In genomic region chr10:19170596-19170995, GRCm38 (mm10) we compare ENCODE assay signal across 11 mouse cellular contexts.
A peak's percentile ranks its signal among the peaks of the same experiment; 100 is the strongest.
DNase-seq lines count a peak whose midpoint lies in the region; ATAC-seq and TF ChIP-seq lines count a peak whose summit lies in the region.
"Had no signal": no experiment of that assay in that cellular context is flagged by ENCODE, and none has a peak within 500 bp of the region (broad histone marks: within the 10 kb centered on the region; RNA-seq: fewer than 3 reads in every experiment).

No protein-coding gene starts in this region.

- peak overlapping the region; percentile 80 for H3K27ac ChIP-seq in kidney, embryonic 16.5 days (ENCODE audit: low read length)
- peak overlapping the region; percentile 64 for H3K27ac ChIP-seq in bone marrow macrophage, adult 2 months (ENCODE audit: insufficient read depth, low read depth, low read length)
- H3K27ac ChIP-seq: embryonic facial prominence, embryonic 13.5 days; liver, embryonic 13.5 days had no signal

- ATAC-seq in kidney, embryonic 16.5 days (ENCODE audit: low FRiP score, low TSS enrichment) = 0 out of 2 replicates have a peak, but pooled peaks have one; percentile 27
- ATAC-seq in CD4-positive, CD25-positive, alpha-beta regulatory T cell, adult 4 months = peak; percentile 38

- TF ChIP-seq POLR2A in bone marrow macrophage, adult 2 months (IDR thresholded peaks at IDR 0.05; ENCODE audit: borderline replicate concordance, low read depth, low read length) = no peak

- no peak overlapping the region for H3K4me3 ChIP-seq in kidney, embryonic 16.5 days (ENCODE audit: low read length)
- H3K4me3 ChIP-seq in bone marrow macrophage, adult 2 months (ENCODE audit: insufficient read depth, low read length) = no peak overlapping the region
- H3K4me3 ChIP-seq: embryonic facial prominence, embryonic 13.5 days; liver, embryonic 13.5 days had no signal

- no peak for TF ChIP-seq CTCF in bone marrow macrophage, adult 2 months (IDR thresholded peaks at IDR 0.05; ENCODE audit: low read depth, low read length)

- DNase-seq in kidney, adult 18-20 months = no peak
- DNase-seq in kidney, postnatal 10 days = peak; percentile 17
- DNase-seq in embryo, embryonic 11 days = no peak
- no peak for DNase-seq in B cell, adult 2 months
- DNase-seq in spleen, postnatal 14 days (ENCODE audit: low spot score in 2 of 2) = no peak
- DNase-seq: gastrocnemius, postnatal 10 days; liver, embryonic 13.5 days had no signal

- H3K9me3 ChIP-seq in kidney, embryonic 16.5 days (ENCODE audit: low read length) = 0 out of 2 replicates have a peak, but pooled peaks cover 6% of the 10 kb centered on the region
- H3K9me3 ChIP-seq: liver, embryonic 13.5 days had no signal

- no peaks in the 10 kb centered on the region for H3K27me3 ChIP-seq in kidney, embryonic 16.5 days (ENCODE audit: insufficient read depth, low read length)
- H3K27me3 ChIP-seq: embryonic facial prominence, embryonic 13.5 days; liver, embryonic 13.5 days had no signal

- peaks cover 17% of the 10 kb centered on the region; the same call in 1 of the 2 replicates for H3K4me1 ChIP-seq in kidney, embryonic 16.5 days (ENCODE audit: insufficient read depth, low read length)
- H3K4me1 ChIP-seq in bone marrow macrophage, adult 2 months (ENCODE audit: control insufficient read depth, insufficient read depth, low read length) = peaks cover 30% of the 10 kb centered on the region

- WGBS in kidney, embryonic 16.5 days = 37% methylated on average over 4 of the region's 4 CpGs

- no peak overlapping the region for H3K9ac ChIP-seq in kidney, embryonic 16.5 days (replicated peaks; ENCODE audit: low read length)
- H3K9ac ChIP-seq: embryonic facial prominence, embryonic 13.5 days; liver, embryonic 13.5 days had no signal

- H3K36me3 ChIP-seq in kidney, embryonic 16.5 days (ENCODE audit: insufficient read depth, low read length) = no peaks in the 10 kb centered on the region
- H3K36me3 ChIP-seq: embryonic facial prominence, embryonic 13.5 days; liver, embryonic 13.5 days had no signal

- no peak overlapping the region for H3K4me2 ChIP-seq in kidney, embryonic 16.5 days (replicated peaks; ENCODE audit: low read depth, low read length)
- H3K4me2 ChIP-seq: embryonic facial prominence, embryonic 13.5 days; liver, embryonic 13.5 days had no signal
